Mouse (Mus musculus): ENCODE results near the gene Fgr.

The Fgr gene

GRCm38 (mm10) chr4:133014896-133015709 is 41.2 kb downstream of the Fgr start:
- DNase-seq (ENCODE audit: low spot score in 2 of 2) = no peak

- DNase-seq (ENCODE audit: low spot score in 2 of 2) = no peak
Measured at GRCm38 (mm10) chr4:133015710-133016651, 42.1 kb downstream of the Fgr start.

- no peak for DNase-seq (ENCODE audit: low spot score in 2 of 2)
Measured at GRCm38 (mm10) chr4:133016677-133017415, 43.0 kb downstream of the Fgr start.

GRCm38 (mm10) chr4:133017597-133018262 is 43.8 kb downstream of the Fgr start:
- DNase-seq (ENCODE audit: low spot score in 2 of 2) = no peak

- DNase-seq (ENCODE audit: low spot score in 2 of 2) = no peak
Measured at GRCm38 (mm10) chr4:133018263-133018798, 44.4 kb downstream of the Fgr start.

- DNase-seq (ENCODE audit: low spot score in 2 of 2) = no peak
Measured at GRCm38 (mm10) chr4:133020721-133021120, 46.8 kb downstream of the Fgr start.

- DNase-seq (ENCODE audit: low spot score in 2 of 2) = no peak
Measured at GRCm38 (mm10) chr4:133021181-133021671, 47.3 kb downstream of the Fgr start.

GRCm38 (mm10) chr4:133022217-133022616 is 48.3 kb downstream of the Fgr start:
- no peak for DNase-seq (ENCODE audit: low spot score in 2 of 2)

- DNase-seq (ENCODE audit: low spot score in 2 of 2) = no peak
Measured at GRCm38 (mm10) chr4:133022954-133023635, 49.2 kb downstream of the Fgr start.

- no peak for DNase-seq (ENCODE audit: low spot score in 2 of 2)
Measured at GRCm38 (mm10) chr4:133023636-133024035, 49.7 kb downstream of the Fgr start.

GRCm38 (mm10) chr4:133024404-133024803 is 50.5 kb downstream of the Fgr start:
- no peak for DNase-seq (ENCODE audit: low spot score in 2 of 2)

- DNase-seq (ENCODE audit: low spot score in 2 of 2) = no peak
Measured at GRCm38 (mm10) chr4:133024969-133025685, 51.2 kb downstream of the Fgr start.

GRCm38 (mm10) chr4:133026272-133026671 is 52.4 kb downstream of the Fgr start:
- no peak for DNase-seq (ENCODE audit: low spot score in 2 of 2)

- no peak for DNase-seq (ENCODE audit: low spot score in 2 of 2)
Measured at GRCm38 (mm10) chr4:133026826-133027375, 53.0 kb downstream of the Fgr start.

- no peak for DNase-seq (ENCODE audit: low spot score in 2 of 2)
Measured at GRCm38 (mm10) chr4:133027721-133028120, 53.8 kb downstream of the Fgr start.

GRCm38 (mm10) chr4:133028193-133028592 is 54.3 kb downstream of the Fgr start:
- DNase-seq (ENCODE audit: low spot score in 2 of 2) = no peak

GRCm38 (mm10) chr4:133028875-133029274 is 55.0 kb downstream of the Fgr start:
- DNase-seq (ENCODE audit: low spot score in 2 of 2) = no peak

- no peak for DNase-seq (ENCODE audit: low spot score in 2 of 2)
Measured at GRCm38 (mm10) chr4:133032410-133033095, 58.7 kb downstream of the Fgr start.

GRCm38 (mm10) chr4:133034478-133034877 is 60.6 kb downstream of the Fgr start:
- no peak for DNase-seq (ENCODE audit: low spot score in 2 of 2)
